Mouse (Mus musculus) lung, postnatal 0 days (tissue): Measurements from ENCODE around the gene Gm21992.

Experiments used
- CTCF ChIP-seq: IDR thresholded peaks from 2 replicates; pipeline ENCODE4 v1.5.1; 2016; ENCODE audit warnings: antibody characterized with exemption, mild to moderate bottlenecking
- EP300 ChIP-seq: IDR thresholded peaks from 2 replicates; pipeline ENCODE4 v1.6.1; 2016; ENCODE audit warnings: antibody characterized with exemption, mild to moderate bottlenecking, control low read depth

- TF ChIP-seq CTCF (no peak), EP300 (no peak)
These were observed 54.5 kb downstream of the Gm21992 start for GRCm38 (mm10) chr19:4756921-4757320.
